Mouse (Mus musculus) kidney, adult 2 months (tissue): ENCODE measurements at regions not wholly inside any gene's neighbourhood (a gene's known extent, or its start where the extent isn't known, plus 50 kb on each side); places are given as distances from the start of the nearest gene placed in this dataset.

Source experiments
- CTCF ChIP-seq: fragments of 200-500 bp; conservative IDR thresholded peaks from 2 replicates; pipeline ENCODE4 v1.5.1; 2011; ENCODE audit warnings: low read depth, mild to moderate bottlenecking, control low read depth, low read length, moderate library complexity, mixed read lengths; ENCODE audit not compliant: insufficient read depth, insufficient read length
- POLR2A ChIP-seq: fragments of 200-500 bp; IDR thresholded peaks from one replicate; pipeline ENCODE4 v1.6.1; 2011; ENCODE audit warnings: low read depth, low read length, control low read depth

- TF ChIP-seq POLR2A: no peak
- no peak for TF ChIP-seq CTCF
These were observed 101.4 kb upstream of the Hs3st1 start for GRCm38 (mm10) chr5:39856616-39857156.
